Mouse (Mus musculus) bone marrow, adult 2 months (tissue): ENCODE data around the gene Rictor.

Experiments used
- CTCF ChIP-seq: fragments of 200-500 bp; IDR thresholded peaks from 2 replicates; pipeline ENCODE4 v1.5.1; 2011; ENCODE audit warnings: low read length, control low read depth; ENCODE audit not compliant: control insufficient read depth, insufficient read depth
- POLR2A ChIP-seq: fragments of 200-500 bp; IDR thresholded peaks from 2 replicates; pipeline ENCODE4 v1.6.1; 2011; ENCODE audit warnings: low read depth, mild to moderate bottlenecking, control low read depth, low read length, borderline replicate concordance; ENCODE audit not compliant: control insufficient read depth

DNA sequence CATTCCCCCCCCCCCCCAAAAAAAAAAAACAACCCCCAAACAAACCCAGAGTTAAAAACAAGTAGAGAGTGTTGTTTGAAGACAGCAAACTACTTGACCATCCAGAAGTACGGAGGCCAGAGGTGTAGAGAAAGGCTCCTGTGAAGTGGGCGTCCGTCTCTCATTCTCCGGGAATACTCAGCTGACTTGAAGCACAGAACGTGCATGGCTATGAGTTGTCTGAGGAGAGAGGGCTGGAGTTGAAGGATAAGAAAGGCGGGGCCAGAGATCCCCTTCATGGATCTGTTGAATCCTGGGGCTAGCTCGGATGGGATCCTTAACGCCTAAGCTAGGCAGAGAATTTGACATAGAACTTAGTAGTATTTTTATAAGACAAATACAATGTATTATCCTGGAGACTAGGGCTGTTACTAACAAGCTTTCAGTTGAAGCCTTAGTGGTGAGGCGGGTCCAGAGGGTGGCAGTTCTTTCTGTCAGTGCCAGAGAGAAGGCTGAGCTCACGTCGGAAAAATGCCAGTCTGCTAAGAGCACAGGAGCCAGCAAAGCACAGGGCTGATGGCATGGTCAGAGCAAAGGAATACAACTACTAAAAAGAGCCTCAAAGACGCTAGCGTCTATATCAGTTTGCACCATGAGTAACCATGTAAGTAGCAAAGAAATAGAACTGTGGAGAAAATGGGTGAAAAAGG is 34.3 kb downstream of the Rictor start:
- no peak for TF ChIP-seq POLR2A
- TF ChIP-seq CTCF: no peak
